ENCODE assay signal across 12 mouse cellular contexts in genomic region chr19:46621236-46622183, GRCm38 (mm10). TPM values are rescaled to one million over a fixed set of nuclear protein-coding genes. Genes with fewer than 3 reads are reported as not detected.
DNase-seq lines count a peak whose midpoint lies in the region; ATAC-seq and TF ChIP-seq lines count a peak whose summit lies in the region.
"Had no signal": no experiment of that assay in that cellular context is flagged by ENCODE, and none has a peak within 500 bp of the region (broad histone marks: within the 10 kb centered on the region; RNA-seq: fewer than 3 reads in every experiment).

No protein-coding gene starts in this region.

- 64% methylated on average over 19 of the region's 19 CpGs for WGBS in forebrain, embryonic 15.5 days
- WGBS in forebrain, embryonic 11.5 days = 76% methylated on average over 19 of the region's 19 CpGs
- 55% methylated on average over 19 of the region's 19 CpGs for WGBS in liver, adult 2 months
- 75% methylated on average over 19 of the region's 19 CpGs for WGBS in liver, embryonic 12.5 days (ENCODE audit: insufficient replicate concordance)
- WGBS in hindbrain, embryonic 11.5 days = 62% methylated on average over 19 of the region's 19 CpGs
- 48% methylated on average over 19 of the region's 19 CpGs for WGBS in midbrain, embryonic 15.5 days

- peaks cover 50% of the 10 kb centered on the region for H3K4me1 ChIP-seq in forebrain, embryonic 15.5 days
- H3K4me1 ChIP-seq in forebrain, embryonic 11.5 days (replicated peaks; ENCODE audit: control insufficient read depth, insufficient read depth, low read length) = peaks cover 26% of the 10 kb centered on the region
- peaks cover 49% of the 10 kb centered on the region for H3K4me1 ChIP-seq in liver, adult 2 months (ENCODE audit: control insufficient read depth, insufficient read depth, low read length)
- H3K4me1 ChIP-seq in liver, embryonic 12.5 days = peaks cover 76% of the 10 kb centered on the region
- peaks cover 30% of the 10 kb centered on the region for H3K4me1 ChIP-seq in hindbrain, embryonic 11.5 days (replicated peaks; ENCODE audit: control insufficient read depth, insufficient read depth, low read length)
- peaks cover 57% of the 10 kb centered on the region for H3K4me1 ChIP-seq in midbrain, embryonic 15.5 days

- H3K79me2 ChIP-seq in liver, adult 2 months (ENCODE audit: control insufficient read depth, insufficient read depth, low read length) = peaks cover 56% of the 10 kb centered on the region

- no peak for TF ChIP-seq POLR2A in liver, adult 2 months (IDR thresholded peaks at IDR 0.05; ENCODE audit: extremely low read depth, insufficient read depth, low read length)

- H3K27ac ChIP-seq in forebrain, embryonic 15.5 days (replicated peaks) = peak overlapping the region; percentile 31; the same call in 1 of the 2 replicates
- H3K27ac ChIP-seq in forebrain, embryonic 11.5 days (ENCODE audit: low read depth, low read length) = no peak overlapping the region
- no peak overlapping the region for H3K27ac ChIP-seq in liver, adult 2 months (replicated peaks; ENCODE audit: insufficient read depth, low read depth, low read length)
- H3K27ac ChIP-seq in liver, embryonic 12.5 days = no peak overlapping the region
- peak overlapping the region; percentile 59; the same call in 1 of the 2 replicates for H3K27ac ChIP-seq in hindbrain, embryonic 11.5 days (ENCODE audit: low read depth, low read length)
- peak overlapping the region; percentile 28; the same call in 1 of the 2 replicates for H3K27ac ChIP-seq in midbrain, embryonic 15.5 days

- no peaks in the 10 kb centered on the region for H3K9me3 ChIP-seq in forebrain, embryonic 15.5 days
- no peaks in the 10 kb centered on the region for H3K9me3 ChIP-seq in forebrain, embryonic 11.5 days (ENCODE audit: control insufficient read depth, low read length)
- H3K9me3 ChIP-seq in liver, embryonic 12.5 days (replicated peaks) = no peaks in the 10 kb centered on the region
- H3K9me3 ChIP-seq in hindbrain, embryonic 11.5 days (ENCODE audit: control insufficient read depth, low read length) = no peaks in the 10 kb centered on the region
- H3K9me3 ChIP-seq in midbrain, embryonic 15.5 days = no peaks in the 10 kb centered on the region

- H3K9ac ChIP-seq in forebrain, embryonic 15.5 days (replicated peaks) = no peak overlapping the region
- no peak overlapping the region for H3K9ac ChIP-seq in forebrain, embryonic 11.5 days (ENCODE audit: low read length)
- H3K9ac ChIP-seq in liver, adult 2 months (ENCODE audit: low read depth, low read length) = no peak overlapping the region
- H3K9ac ChIP-seq in liver, embryonic 12.5 days = no peak overlapping the region
- no peak overlapping the region for H3K9ac ChIP-seq in hindbrain, embryonic 11.5 days (ENCODE audit: low read depth, low read length)
- H3K9ac ChIP-seq in midbrain, embryonic 15.5 days = no peak overlapping the region

- TF ChIP-seq CTCF in liver, adult 2 months (IDR thresholded peaks at IDR 0.05; ENCODE audit: low read depth, low read length) = no peak

- no peak overlapping the region for H3K4me3 ChIP-seq in forebrain, embryonic 15.5 days
- no peak overlapping the region for H3K4me3 ChIP-seq in forebrain, embryonic 11.5 days (ENCODE audit: low read depth, low read length)
- no peak overlapping the region for H3K4me3 ChIP-seq in liver, adult 2 months (ENCODE audit: insufficient read depth, low read depth, low read length)
- H3K4me3 ChIP-seq in liver, embryonic 12.5 days = no peak overlapping the region
- no peak overlapping the region for H3K4me3 ChIP-seq in hindbrain, embryonic 11.5 days (ENCODE audit: low read depth, low read length)
- no peak overlapping the region for H3K4me3 ChIP-seq in midbrain, embryonic 15.5 days

- ATAC-seq in forebrain, embryonic 15.5 days (replicated peaks) = no peak
- ATAC-seq in forebrain, embryonic 11.5 days (replicated peaks; ENCODE audit: low FRiP score) = no peak
- ATAC-seq in liver, embryonic 12.5 days = no peak
- 0 out of 2 replicates have a peak, but pooled peaks have one; percentile 20 for ATAC-seq in hindbrain, embryonic 11.5 days (ENCODE audit: low FRiP score)
- ATAC-seq in midbrain, embryonic 15.5 days (replicated peaks) = no peak
- no peak for ATAC-seq in megakaryocyte progenitor cell, adult 5-6 weeks (replicated peaks; ENCODE audit: poor library complexity)

- no peak overlapping the region for H3K4me2 ChIP-seq in forebrain, embryonic 15.5 days (replicated peaks)
- no peak overlapping the region for H3K4me2 ChIP-seq in forebrain, embryonic 11.5 days (ENCODE audit: low read depth, low read length, severe bottlenecking)
- H3K4me2 ChIP-seq in liver, embryonic 12.5 days = no peak overlapping the region
- H3K4me2 ChIP-seq in hindbrain, embryonic 11.5 days (replicated peaks; ENCODE audit: low read depth, low read length) = no peak overlapping the region; the same call in 1 of the 2 replicates
- H3K4me2 ChIP-seq in midbrain, embryonic 15.5 days = no peak overlapping the region

- no peaks in the 10 kb centered on the region for H3K27me3 ChIP-seq in forebrain, embryonic 15.5 days
- H3K27me3 ChIP-seq in forebrain, embryonic 11.5 days (ENCODE audit: control insufficient read depth, insufficient read depth, low read length) = no peaks in the 10 kb centered on the region
- H3K27me3 ChIP-seq in liver, adult 2 months (ENCODE audit: control insufficient read depth, insufficient read depth, low read length) = no peaks in the 10 kb centered on the region
- no peaks in the 10 kb centered on the region for H3K27me3 ChIP-seq in liver, embryonic 12.5 days (replicated peaks)
- H3K27me3 ChIP-seq in hindbrain, embryonic 11.5 days (ENCODE audit: control insufficient read depth, insufficient read depth, low read length) = no peaks in the 10 kb centered on the region
- H3K27me3 ChIP-seq in midbrain, embryonic 15.5 days (replicated peaks) = no peaks in the 10 kb centered on the region

- peaks cover 5% of the 10 kb centered on the region; the same call in 1 of the 2 replicates for H3K36me3 ChIP-seq in forebrain, embryonic 15.5 days
- H3K36me3 ChIP-seq in forebrain, embryonic 11.5 days (ENCODE audit: control insufficient read depth, insufficient read depth, low read length) = no peaks in the 10 kb centered on the region
- H3K36me3 ChIP-seq in liver, adult 2 months (ENCODE audit: control insufficient read depth, insufficient read depth, low read length) = peaks cover 3% of the 10 kb centered on the region; the same call in 1 of the 2 replicates
- peaks cover 23% of the 10 kb centered on the region for H3K36me3 ChIP-seq in liver, embryonic 12.5 days
- no peaks in the 10 kb centered on the region for H3K36me3 ChIP-seq in hindbrain, embryonic 11.5 days (ENCODE audit: control insufficient read depth, insufficient read depth, low read length)
- no peaks in the 10 kb centered on the region for H3K36me3 ChIP-seq in midbrain, embryonic 15.5 days (replicated peaks)

- no peak for DNase-seq in forebrain, embryonic 11.5 days (ENCODE audit: low spot score)
- DNase-seq in liver, adult 2 months (ENCODE audit: extremely low read depth, low read depth, low spot score) = peak; percentile 68
- no peak for DNase-seq in hindbrain, embryonic 11.5 days (ENCODE audit: low spot score)
- DNase-seq in adrenal gland, postnatal 4 days (ENCODE audit: low spot score in 2 of 2) = no peak

RNA-seq across cellular contexts. Expression of gene Wbp1l, which starts 22.6 kb away (rescaled TPM):
- 39.7 and 41.7 TPM in 2 replicates for polyA plus RNA-seq in forebrain, embryonic 15.5 days (2015; fragmentation: Nextera tagmentation; extraction: Ambion mirVana)
- 41.3 and 41.4 TPM in 2 replicates for polyA plus RNA-seq in forebrain, embryonic 11.5 days (2014; fragmentation: Nextera tagmentation; extraction: Ambion mirVana)
- 66.7 and 90.9 TPM in 2 replicates for total RNA-seq in liver, adult 2 months (2014; rRNA removed)
- 140 and 169 TPM in 2 replicates for polyA plus RNA-seq in liver, adult 2 months (2012; rRNA removed)
- polyA plus RNA-seq in liver, embryonic 12.5 days (2016; fragmentation: Nextera tagmentation; extraction: Ambion mirVana) = 24.4 and 24.9 TPM in 2 replicates
- 31.5 and 33.4 TPM in 2 replicates for polyA plus RNA-seq in hindbrain, embryonic 11.5 days (2014; fragmentation: Nextera tagmentation; extraction: Ambion mirVana)
- polyA plus RNA-seq in midbrain, embryonic 15.5 days (2015; fragmentation: Nextera tagmentation; extraction: Ambion mirVana) = 41.1 and 42.6 TPM in 2 replicates
- total RNA-seq in megakaryocyte progenitor cell, adult 5-6 weeks (2015) = 17.0 and 18.4 TPM in 2 replicates
- 23.3 and 25.7 TPM in 2 replicates for total RNA-seq in megakaryocyte progenitor cell, adult 5-6 weeks (2017)
- total RNA-seq in adrenal gland, postnatal 4 days (2021) = 100 to 1,000 TPM; 180 to 182 TPM

RNA-seq across cellular contexts. Expression of gene Sfxn2, which starts 48.3 kb away (rescaled TPM):
- polyA plus RNA-seq in forebrain, embryonic 15.5 days (2015; fragmentation: Nextera tagmentation; extraction: Ambion mirVana) = 12.6 and 13.7 TPM in 2 replicates
- polyA plus RNA-seq in forebrain, embryonic 11.5 days (2014; fragmentation: Nextera tagmentation; extraction: Ambion mirVana) = 10.9 and 14.6 TPM in 2 replicates
- total RNA-seq in liver, adult 2 months (2014; rRNA removed) = 33.8 and 34.6 TPM in 2 replicates
- 13.9 and 15.1 TPM in 2 replicates for polyA plus RNA-seq in liver, adult 2 months (2012; rRNA removed)
- 18.5 and 18.9 TPM in 2 replicates for polyA plus RNA-seq in liver, embryonic 12.5 days (2016; fragmentation: Nextera tagmentation; extraction: Ambion mirVana)
- 9.3 and 11.1 TPM in 2 replicates for polyA plus RNA-seq in hindbrain, embryonic 11.5 days (2014; fragmentation: Nextera tagmentation; extraction: Ambion mirVana)
- 10.5 and 11.7 TPM in 2 replicates for polyA plus RNA-seq in midbrain, embryonic 15.5 days (2015; fragmentation: Nextera tagmentation; extraction: Ambion mirVana)
- 7.8 and 9.2 TPM in 2 replicates for total RNA-seq in megakaryocyte progenitor cell, adult 5-6 weeks (2015)
- total RNA-seq in megakaryocyte progenitor cell, adult 5-6 weeks (2017) = 8.9 and 9.7 TPM in 2 replicates
- 10 to 100 TPM; 13.1 to 18.4 TPM for total RNA-seq in adrenal gland, postnatal 4 days (2021)

RNA-seq across cellular contexts. Expression of gene Arl3, which starts 48.5 kb away (rescaled TPM):
- 238 and 241 TPM in 2 replicates for polyA plus RNA-seq in forebrain, embryonic 15.5 days (2015; fragmentation: Nextera tagmentation; extraction: Ambion mirVana)
- polyA plus RNA-seq in forebrain, embryonic 11.5 days (2014; fragmentation: Nextera tagmentation; extraction: Ambion mirVana) = 152 and 154 TPM in 2 replicates
- 21.9 and 25.1 TPM in 2 replicates for total RNA-seq in liver, adult 2 months (2014; rRNA removed)
- polyA plus RNA-seq in liver, adult 2 months (2012; rRNA removed) = 8.7 and 12.7 TPM in 2 replicates
- polyA plus RNA-seq in liver, embryonic 12.5 days (2016; fragmentation: Nextera tagmentation; extraction: Ambion mirVana) = 37.2 and 38.4 TPM in 2 replicates
- polyA plus RNA-seq in hindbrain, embryonic 11.5 days (2014; fragmentation: Nextera tagmentation; extraction: Ambion mirVana) = 145 and 160 TPM in 2 replicates
- polyA plus RNA-seq in midbrain, embryonic 15.5 days (2015; fragmentation: Nextera tagmentation; extraction: Ambion mirVana) = 209 and 210 TPM in 2 replicates
- 12.5 and 15.6 TPM in 2 replicates for total RNA-seq in megakaryocyte progenitor cell, adult 5-6 weeks (2015)
- total RNA-seq in megakaryocyte progenitor cell, adult 5-6 weeks (2017) = 10.2 and 13.4 TPM in 2 replicates
- total RNA-seq in adrenal gland, postnatal 4 days (2021) = 10 to 100 TPM; 47.2 to 54.9 TPM

RNA-seq across cellular contexts. Expression of gene Cyp17a1, which starts 51.5 kb away (rescaled TPM):
- not detected in 2 replicates for polyA plus RNA-seq in forebrain, embryonic 15.5 days (2015; fragmentation: Nextera tagmentation; extraction: Ambion mirVana)
- not detected in 2 replicates for polyA plus RNA-seq in forebrain, embryonic 11.5 days (2014; fragmentation: Nextera tagmentation; extraction: Ambion mirVana)
- 106 and 193 TPM in 2 replicates for total RNA-seq in liver, adult 2 months (2014; rRNA removed)
- 85.1 and 113 TPM in 2 replicates for polyA plus RNA-seq in liver, adult 2 months (2012; rRNA removed)
- 0.06 TPM in 1 of 2 replicates, not detected in the other for polyA plus RNA-seq in liver, embryonic 12.5 days (2016; fragmentation: Nextera tagmentation; extraction: Ambion mirVana)
- 0.29 TPM in 1 of 2 replicates, not detected in the other for polyA plus RNA-seq in hindbrain, embryonic 11.5 days (2014; fragmentation: Nextera tagmentation; extraction: Ambion mirVana)
- not detected in 2 replicates for polyA plus RNA-seq in midbrain, embryonic 15.5 days (2015; fragmentation: Nextera tagmentation; extraction: Ambion mirVana)
- total RNA-seq in megakaryocyte progenitor cell, adult 5-6 weeks (2015) = not detected in 2 replicates
- total RNA-seq in megakaryocyte progenitor cell, adult 5-6 weeks (2017) = not detected in 2 replicates
- 1 to 10 TPM; 1.1 to 1.4 TPM for total RNA-seq in adrenal gland, postnatal 4 days (2021)
- total RNA-seq: gastrocnemius, postnatal 4 days; left cerebral cortex, adult 8-10 months had no signal
- polyA plus RNA-seq: C2C12; cortical plate, adult 2 months had no signal

Comparison
In these comparisons a context has a peak if more than half of its experiments do, and no peak if none do; other contexts are left out.
1. H3K27ac ChIP-seq: peak in forebrain, embryonic 15.5 days (single experiment), hindbrain, embryonic 11.5 days (single experiment) and midbrain, embryonic 15.5 days (single experiment); none in forebrain, embryonic 11.5 days (single experiment), liver, adult 2 months (single experiment) and liver, embryonic 12.5 days (single experiment).